Mouse (Mus musculus) frontal cortex, postnatal 25 days (tissue): ENCODE data around the gene Dot1l.
"Not testable (repeated sequence)": the region's sequence is repeated elsewhere in the genome, so short reads cannot be mapped to it uniquely, and the experiment has no call there.

Experiments used
- DNase-seq, 2 experiments: peaks; one replicate each; pipeline ENCODE4 v3.0.0; 2022; ENCODE audit warnings: low spot score in 2 of 2

The Dot1l gene

DNA sequence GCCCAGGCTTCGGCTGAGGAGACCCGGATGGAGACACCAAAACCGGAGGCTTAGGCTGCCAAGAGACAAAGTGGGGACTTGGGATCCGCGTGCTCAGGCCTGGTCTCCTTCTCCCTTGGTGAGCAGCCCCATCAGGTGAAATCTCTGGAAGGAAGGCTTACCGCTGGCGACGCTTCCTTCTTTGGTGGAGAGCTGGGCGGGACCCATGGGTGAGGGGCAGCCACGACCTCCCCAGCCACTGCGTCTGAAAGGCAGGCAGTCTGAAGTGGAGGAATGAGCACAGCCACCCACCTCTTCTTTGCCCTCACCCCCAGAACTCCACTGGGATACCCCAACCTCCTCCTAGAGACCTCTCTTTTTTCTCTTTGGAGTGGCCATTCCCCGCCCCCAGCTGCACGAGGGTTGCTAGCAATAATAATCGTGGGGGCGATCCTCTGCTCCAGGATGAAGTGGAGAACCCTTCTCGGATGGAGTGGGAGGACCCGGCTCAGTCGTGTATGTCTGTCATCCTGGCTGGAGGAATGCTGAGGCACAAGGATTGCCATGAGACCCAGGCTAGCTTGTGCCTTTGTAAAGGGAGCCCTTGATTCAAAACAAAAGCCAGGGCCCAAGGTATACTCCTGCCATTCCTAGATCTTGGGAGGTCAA is 54.1 kb downstream of the Dot1l start:
- DNase-seq, result no peak

DNA sequence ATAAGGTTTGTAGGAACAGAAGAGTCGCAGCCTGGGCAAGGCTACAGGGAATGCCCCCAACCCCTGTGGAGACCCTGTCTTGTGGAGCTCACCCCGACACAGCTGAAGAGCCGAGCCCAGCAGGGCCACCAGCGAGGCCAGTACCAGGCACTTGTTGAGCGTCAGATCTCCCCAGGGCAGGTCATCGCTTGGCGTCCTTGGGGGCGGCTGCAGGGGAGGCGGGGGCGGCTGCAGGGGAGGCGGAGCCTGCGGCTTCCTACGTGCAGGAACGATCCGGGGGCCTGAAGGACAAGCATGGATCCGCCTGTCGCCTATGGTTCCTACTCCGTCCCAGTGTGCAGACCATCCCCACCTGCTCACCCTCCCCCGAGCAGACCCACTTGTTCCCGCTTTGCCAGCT is 55.1 kb downstream of the Dot1l start:
- DNase-seq, result no peak

DNA sequence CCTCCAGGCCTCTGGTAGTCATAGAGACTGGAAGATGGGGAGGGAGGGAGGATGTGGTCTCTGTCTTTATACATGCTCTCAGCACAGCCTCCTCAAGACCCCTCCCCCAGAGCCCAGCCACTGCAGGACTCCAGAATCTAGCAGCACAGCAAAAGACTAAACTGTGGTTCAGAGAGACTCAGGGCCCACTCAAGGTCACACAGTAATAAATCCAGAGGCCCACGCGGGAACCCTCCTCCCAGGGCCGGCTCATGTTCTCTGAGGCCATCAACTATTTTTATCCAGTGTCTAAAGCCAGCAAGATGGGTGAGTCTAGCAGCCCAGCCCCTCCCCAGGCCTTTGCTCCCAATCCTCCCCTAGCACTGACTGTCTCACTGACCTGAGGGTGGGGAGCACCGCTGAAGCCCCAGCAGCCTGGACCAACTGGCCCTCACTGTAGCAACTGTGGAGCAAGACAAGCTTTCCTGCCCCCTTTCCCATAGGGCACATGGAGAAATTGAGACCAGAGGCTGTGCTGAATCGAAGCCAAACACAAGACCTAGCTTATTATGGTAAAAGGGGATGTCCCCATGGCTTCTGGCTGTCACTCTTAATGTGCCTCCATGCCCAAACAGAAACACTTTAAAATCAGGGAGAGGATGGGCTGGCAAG is 57.5 kb downstream of the Dot1l start:
- no peak for DNase-seq

DNA sequence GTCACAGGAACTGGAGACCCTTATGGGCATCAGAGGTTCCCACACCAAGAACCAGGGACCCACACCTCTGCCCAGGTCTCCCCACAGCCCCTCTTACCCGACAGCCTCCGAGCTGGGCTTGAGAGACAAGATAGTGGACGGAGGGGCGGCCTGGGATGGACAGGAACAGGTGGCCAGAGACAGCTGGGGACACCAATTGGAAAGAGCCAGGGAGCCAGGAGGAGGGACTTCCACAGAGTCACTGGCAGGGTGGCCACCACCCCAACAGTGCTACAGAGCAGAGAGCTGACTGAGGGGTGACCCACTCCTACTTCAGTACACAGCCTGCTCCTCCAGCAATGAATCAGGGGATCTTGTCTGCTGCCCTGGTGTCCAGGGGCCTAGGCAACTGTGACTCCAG is 58.4 kb downstream of the Dot1l start, which contains the start of gene Jsrp1:
Gene Jsrp1, minus strand, starts transcription at position 133 of the 400 bp plus-strand sequence.
- no peak for DNase-seq

DNA sequence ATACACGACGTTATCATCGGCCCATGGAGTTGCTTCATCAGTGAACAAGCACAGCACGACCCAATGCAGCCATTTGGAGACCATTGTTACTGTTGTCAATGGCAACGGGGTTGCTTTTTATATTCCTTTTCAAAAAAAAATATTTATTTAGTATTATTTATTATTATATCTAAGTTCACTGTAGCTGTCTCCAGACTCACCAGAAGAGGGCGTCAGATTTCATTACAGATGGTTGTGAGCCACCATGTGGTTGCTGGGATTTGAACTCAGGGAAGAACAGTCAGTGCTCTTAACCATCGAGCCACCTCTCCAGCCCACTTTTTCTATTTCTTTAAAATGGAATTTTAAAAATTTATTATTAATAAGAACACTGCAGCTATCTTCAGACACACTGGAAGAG is 59.8 kb downstream of the Dot1l start:
- DNase-seq, result no peak

DNA sequence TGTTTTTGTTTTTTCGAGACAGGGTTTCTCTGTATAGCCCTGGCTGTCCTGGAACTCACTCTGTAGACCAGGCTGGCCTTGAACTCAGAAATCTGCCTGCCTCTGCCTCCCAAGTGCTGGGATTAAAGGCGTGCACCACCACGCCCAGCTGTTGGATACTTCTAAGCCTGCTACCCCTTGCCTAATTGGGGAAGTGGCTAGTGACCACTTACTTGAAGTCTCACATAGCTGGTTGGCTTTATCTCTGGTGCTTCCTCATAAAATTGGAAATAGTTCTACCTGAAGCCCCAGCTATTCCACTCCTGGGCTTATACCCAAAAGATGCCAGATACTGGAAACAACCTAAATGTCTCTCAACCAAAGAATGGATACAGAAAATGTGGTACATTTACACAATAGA is 61.3 kb downstream of the Dot1l start:
- DNase-seq, result not testable (repeated sequence)

DNA sequence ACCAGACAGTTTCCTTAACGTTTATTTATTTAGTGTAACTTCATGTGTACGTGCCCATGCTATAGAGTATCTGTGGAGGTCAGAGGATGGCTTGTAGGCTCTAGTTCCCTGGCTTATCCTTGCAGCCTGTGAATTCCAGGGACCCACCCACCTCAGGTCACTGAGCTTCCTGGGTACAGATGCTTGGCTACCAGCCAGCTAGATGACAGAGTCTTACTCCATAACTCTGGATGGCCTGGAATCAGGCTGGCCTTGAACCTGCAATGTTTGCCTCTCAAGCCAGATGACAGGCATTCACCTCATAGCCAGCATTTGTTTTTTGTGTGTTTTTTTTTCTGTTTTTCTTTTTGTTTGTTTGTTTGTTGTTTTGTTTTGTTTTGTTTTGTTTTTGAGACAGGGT is 62.2 kb downstream of the Dot1l start:
- no peak for DNase-seq

DNA sequence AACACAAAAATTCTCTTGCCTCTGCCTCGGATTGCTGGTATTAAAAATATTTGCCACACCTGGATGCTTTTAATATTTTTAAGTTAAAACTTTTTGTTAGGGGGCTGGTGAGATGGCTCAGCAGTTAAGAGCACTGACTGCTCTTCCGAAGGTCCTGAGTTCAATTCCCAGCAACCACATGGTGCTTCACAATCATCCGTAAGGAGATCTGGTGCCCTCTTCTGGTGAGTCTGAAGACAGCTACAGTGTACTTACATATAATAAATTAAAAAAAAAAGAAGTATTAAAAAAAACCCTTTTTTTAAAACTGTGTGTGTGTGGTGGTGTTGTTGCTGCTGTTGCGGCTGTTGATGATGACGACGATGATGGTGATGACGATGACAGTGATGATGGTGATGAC is 62.9 kb downstream of the Dot1l start:
- DNase-seq, result not testable (repeated sequence)

DNA sequence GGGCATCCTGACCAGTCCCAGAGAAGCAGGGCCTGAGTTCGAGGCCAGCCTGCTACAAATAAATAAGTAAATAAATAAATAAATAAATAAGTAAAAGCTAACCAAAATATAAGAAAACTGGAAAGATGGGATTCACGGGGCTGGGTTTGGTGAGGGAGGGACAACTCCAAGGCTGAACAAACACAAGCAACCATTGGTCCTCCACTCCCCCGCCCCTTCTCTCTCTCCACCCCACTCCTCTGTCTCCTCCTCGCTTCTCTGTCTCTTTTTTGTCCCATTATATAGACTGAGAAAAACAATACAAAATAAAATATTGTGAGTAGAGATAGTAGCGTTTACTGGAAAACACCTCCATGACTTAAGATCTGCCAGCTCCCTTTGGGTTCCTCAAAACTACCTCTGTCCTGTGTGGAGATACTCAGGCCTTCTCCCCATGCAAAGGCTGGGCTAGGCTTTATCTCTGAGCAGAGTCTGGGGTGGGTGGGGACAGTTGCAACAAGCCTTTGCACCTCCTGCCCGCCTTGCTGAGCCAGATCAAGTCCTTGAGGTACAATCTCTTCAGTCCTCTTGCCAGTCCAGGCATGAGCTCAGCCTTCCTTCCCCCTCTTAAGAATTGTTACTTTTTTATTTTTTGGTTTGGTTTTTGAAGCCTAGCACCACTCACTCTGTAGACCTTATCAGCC is 63.7 kb downstream of the Dot1l start:
- no peak for DNase-seq

DNA sequence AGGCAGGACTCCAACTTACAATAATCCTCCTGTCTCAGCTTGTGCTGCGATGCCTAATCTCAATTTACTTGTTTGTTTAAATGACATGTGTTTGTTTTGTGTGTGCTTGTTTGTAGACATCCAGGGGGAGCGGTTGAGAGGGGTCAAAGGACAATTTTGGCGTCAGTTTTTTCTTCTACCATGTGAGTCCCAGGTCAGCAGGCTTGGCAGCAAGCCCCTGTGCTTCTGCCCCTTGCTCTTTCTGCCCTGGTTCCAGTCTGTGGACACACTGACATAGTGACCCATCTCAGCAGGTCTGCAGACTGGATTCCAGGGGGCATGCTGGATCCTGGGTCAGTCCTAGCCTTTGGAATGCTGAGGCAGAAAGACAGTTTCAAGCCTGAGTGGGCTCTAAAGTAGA is 64.4 kb downstream of the Dot1l start:
- no peak for DNase-seq

DNA sequence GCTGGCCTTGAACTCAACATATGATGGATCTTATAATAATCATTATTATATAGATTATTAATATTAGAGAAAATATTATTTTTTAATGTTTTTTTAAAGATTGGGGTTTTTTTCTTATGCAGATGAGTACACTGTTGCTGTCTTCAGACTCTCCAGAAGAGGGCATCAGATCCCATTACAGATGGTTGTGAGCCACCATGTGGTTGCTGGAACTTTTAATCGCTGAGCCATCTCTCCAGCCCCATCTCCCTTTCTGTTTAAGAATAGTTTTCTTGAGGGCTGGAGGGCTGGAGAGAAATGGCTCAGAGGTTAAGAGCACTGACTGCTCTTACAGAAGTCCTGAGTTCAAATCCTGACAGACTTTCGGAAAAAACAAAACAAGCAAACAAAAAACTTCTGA is 67.0 kb downstream of the Dot1l start:
- DNase-seq, result no peak

DNA sequence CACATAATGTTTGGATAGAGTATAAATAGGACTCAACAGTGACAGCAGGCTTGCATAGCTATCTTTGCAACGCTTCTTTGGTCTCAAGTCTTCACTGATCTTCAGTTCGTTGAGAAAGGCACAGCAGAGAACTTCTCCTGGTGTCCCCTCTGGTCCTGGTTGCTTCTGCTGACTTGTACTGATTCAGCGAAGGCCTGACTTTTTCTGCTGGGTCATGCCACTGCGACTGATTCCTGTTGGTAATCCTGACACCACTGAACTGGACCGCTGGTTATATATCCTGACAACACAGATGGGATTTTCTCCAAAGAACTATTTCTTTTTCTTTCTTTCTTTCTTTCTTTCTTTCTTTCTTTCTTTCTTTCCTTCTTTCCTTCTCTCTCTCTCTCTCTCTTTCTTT is 67.5 kb downstream of the Dot1l start:
- no peak for DNase-seq

DNA sequence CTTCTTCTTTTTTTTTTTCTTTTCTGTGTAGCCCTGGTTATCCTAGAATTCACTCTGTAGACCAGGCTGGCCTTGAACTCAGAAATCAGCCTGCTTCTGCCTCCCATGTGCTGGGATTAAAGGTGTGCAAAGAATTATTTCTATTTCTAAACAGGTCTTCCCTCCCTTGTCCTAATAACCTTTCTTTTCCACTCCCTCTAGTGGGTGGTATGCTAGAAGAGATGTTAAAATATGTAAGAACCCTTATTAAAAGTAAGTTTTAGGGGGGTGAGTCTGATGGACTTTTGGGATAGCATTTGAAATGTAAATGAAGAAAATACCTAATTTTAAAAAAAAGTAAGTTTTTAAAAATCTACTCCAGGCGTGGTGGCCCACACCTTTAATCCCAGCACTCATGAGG is 68.3 kb downstream of the Dot1l start:
- no peak for DNase-seq

DNA sequence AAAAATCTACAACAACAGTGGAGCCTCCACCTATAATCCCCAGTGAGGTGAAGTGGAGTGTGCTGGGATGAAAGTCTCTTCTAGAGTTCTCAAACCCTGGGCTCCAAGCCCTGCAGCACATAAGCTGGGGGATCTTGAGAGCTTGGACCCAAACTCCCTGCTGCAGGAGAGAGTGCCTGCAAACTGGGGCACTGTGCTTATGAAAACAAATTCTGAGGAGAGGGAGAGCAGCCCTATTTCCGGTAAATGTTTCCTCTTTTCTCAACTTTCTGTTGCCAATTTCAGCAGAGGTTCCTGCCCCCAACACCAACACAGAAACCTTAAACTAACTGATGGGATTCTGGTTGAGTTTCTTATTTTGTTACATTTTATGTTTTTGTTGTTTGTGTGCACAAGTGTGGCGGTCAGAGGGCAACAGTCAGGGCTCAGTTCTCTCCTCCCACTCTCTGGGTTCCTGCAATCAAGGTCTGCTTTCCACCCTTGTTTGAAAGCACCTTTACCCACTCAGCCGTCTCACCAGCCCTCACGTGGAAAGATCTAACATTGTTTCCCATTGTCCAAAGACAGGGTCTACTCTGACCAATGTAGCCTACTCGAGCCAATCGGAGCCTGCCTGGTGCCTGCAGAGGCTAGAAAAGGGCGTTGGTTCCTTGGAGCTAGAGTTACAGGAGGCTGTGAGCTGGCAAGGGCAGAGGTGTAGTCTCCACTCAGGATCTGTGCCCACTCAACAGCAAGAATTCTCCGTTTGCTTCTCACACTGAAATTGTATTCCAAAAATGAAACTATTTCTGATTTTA is 69.0 kb downstream of the Dot1l start:
- DNase-seq, result no peak

DNA sequence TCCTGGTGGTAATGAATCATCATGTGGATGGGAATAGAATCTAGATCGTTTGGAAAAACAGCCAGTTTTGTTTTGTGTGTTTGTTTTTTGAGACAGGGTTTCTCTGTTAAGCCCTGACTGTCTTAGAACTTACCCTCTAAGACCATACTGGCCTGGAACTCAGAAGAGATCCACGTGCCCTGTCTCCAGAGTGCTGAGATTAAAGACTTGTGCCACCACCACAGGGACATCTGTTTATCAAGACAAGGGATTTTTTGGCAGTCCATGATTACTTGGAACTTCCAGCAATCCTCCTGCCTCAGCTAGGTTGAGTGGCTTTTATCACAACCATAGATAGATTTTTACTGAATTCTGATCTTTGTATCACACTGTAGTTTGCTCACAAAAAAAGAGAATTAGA is 69.8 kb downstream of the Dot1l start:
- no peak for DNase-seq

DNA sequence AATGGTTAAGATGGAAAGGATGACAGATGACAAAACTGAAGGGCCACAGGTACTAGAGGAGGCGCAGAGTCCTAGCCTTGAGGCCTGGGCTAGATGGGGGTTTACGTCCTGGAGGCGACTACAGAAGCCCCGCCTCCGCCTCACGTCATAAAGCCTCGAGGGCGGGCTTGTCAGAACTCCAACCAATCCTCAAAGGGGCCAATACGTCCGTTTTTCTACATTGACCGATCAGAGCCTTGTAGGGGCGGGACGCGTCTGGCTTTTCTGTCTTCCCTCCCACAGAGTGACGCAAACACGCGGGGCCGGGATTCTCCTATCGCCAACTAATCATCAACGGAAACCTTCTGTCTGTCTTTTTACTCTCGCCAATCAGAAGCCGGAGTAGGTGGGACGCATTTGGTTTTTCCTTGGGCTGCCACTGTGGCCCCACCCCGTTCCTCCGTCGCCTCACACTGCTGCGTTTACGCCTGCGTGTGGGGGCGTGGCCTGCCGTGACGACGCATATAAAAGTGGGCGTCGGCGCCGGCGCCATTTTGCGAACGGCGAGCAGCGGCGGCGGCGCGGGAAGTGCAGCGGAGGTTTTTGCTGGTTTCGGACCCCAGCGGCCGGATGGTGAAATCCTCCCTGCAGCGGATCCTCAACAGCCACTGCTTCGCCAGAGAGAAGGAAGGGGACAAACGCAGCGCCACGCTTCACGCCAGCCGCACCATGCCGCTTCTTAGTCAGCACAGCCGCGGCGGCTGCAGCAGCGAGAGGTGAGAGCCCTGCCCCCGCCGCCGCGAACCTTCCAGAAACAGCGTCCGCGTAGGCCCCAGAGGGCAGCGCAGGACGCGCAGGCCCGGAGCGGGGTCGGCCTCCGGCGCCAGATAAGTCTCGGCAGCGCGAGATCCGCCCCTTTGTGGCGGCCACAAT is 71.4 kb downstream of the Dot1l start, which contains the start of gene Oaz1:
Gene Oaz1, plus strand, starts transcription at position 506 of the 912 bp plus-strand sequence.
- DNase-seq, result peak; percentile 97 to 98

DNA sequence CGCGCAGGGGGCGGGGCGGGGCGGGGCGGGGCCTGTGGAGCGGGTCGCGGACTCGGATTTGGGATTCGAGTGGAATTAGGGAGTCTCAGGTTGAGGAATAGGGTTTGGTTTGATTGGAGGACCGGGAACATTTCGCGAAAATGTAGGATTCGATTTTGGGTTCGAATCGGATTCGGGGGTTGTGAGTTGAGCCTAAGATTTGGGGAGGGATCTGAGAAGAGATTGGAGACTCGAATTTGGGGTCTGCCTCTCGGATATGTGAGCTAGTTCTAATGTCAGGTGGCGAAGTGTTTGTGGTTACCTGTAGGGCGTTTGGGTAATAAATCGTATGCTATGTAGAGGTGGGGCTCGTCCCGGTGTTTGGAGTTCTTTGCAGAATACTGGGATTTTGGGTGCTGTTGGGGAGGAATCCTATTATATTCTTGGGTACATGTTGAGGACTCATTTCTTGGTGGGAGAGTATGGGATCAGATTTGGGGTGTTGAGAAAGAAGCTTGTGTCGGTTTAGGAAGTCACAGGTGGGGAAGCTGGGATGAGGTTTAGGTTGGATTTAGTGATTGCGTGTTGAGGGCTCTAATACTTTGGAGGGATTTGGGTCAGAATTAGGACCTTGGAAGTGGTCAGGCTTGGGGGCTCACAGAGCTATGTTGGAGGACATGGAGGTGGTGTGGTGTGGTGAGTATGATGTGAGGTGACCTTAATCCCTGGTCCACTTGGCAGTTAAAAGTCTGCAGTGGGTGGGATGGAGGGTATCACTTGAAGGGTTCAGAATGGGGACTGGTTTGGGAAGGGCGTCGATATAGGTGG is 72.3 kb downstream of the Dot1l start:
- DNase-seq, result no peak

DNA sequence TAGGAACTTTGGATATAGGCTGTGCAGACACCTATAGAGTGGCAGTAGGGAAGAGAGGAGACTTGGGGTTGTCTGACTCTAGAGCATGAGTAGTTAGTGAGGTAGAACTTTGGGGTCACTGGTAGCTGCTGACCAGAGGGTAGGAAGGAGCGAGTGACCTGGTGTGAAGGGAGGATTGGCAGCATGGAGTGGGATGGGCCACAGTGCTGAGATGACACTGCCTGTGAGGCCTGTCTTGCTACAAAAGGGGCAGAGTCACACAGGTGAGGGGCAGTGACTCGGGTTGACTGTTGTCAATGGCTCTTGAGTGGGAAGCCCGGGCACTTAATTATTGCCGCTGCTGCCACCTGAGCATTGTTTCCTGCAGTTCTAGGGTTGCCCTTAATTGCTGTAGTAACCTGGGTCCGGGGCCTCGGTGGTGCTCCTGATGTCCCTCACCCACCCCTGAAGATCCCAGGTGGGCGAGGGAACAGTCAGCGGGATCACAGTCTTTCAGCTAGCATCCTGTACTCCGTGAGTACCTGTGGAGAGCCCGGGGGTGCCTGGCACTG is 72.9 kb downstream of the Dot1l start:
- no peak for DNase-seq

DNA sequence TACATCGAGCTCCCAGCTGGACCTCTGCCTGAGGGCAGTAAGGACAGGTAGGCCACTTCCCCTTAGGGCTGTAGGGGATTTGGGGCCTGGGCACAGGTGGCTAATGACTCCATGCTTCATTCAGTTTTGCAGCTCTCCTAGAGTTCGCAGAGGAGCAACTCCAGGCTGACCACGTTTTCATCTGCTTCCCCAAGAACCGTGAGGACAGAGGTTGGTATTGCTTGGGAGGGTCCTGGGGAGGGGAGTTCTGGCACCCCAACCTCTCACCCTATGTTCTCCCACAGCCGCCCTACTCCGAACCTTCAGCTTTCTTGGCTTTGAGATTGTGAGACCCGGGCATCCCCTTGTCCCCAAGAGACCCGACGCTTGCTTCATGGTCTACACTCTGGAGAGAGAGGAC is 73.6 kb downstream of the Dot1l start:
- not testable (repeated sequence) for DNase-seq
